Mouse (Mus musculus) adrenal gland, adult (tissue): Measurements from ENCODE around the gene Prrx1.

Experiments
- DNase-seq, 2 experiments: peaks; one replicate each; pipeline ENCODE4 v3.0.0; 2022 to 2023; ENCODE audit warnings: low spot score in 1 of 2; ENCODE audit not compliant: inconsistent age in 2 of 2

The Prrx1 gene

DNA sequence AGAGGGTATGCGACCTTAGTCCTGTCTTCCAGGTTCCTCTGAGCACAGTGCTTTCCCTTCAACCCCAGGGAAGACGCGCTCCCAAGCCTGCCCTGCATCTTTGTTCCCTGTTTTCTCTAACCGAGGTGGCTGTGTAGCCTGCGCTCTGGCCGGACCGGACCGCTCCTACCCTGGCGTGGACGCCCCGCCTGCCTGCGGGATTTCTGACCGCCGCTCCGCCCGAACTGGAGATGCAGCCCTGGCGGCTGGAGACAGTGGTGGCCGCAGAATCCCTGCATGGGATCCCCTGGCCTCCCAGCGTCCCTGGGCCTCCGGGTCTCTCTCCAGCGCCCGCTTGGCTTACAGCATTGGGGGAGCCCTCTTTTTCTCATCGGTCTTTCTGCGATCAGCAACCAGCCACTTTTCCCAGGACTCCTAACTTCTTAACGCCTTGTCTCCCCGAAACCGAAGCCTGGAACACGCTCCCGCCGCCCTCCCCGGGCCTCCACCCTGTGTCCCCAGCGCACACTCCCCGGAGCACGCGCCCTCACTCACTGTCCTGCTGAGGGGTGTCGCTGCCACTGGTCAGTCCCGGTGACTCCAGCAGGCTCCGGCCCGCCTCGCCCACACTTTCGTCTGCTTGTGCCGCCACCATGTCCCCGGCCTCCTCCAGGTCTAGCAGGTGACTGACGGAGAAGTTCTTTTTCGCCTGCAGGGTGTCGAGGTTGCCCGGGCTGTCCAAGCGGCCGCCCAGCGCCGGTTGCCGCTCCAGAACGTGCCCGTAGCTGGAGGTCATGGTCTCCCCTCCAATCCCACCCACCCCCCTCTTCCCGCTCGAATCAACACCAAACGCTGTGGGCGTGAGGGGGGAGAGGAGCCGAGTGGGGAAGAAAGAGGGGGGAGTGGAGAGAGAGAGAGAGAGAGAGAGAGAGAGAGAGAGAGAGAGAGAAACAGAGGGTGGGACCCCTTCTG lies 1.4 kb downstream of the Prrx1 start:
- peak; percentile 33 to 76 for DNase-seq

DNA sequence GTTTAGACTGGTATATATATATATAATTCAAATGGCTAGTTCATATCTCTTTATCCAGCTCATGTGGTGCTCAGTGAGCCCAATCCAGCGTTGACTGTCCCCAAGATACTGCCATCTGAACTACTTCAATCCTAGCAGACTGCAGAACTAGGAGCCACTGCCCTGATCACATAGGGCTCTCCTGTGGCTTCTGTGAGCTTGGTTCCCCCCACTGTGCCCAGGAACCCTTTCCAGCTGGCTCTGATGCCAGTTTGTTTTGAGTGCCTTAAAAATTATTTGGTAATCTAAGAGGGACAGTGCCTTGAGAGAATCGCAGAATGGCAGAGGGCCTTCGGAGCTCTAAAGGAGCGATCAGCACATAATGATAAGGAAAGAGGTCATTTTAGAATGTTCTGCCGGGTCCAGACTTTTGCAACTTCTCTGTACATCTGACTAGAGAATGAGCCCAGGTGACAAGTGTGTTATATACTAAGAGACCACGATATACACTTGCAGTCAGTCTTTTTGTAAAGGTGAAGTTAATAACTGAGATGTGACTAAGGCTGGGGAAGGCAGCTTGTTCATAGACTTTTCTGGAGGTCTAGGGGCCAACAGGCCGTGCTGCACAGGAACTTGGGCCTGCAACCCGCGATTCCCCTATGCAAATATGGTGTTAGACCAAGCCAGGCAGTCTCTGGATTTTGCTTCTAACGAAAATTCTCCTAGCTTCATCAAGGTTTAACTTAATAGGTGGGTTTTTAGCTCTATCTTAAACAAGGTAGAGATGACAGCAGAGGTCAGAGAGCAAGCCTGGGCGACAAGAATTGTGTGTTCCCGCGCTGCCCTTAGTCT lies 2.3 kb downstream of the Prrx1 start:
- DNase-seq, result peak in 1 of 2 experiments; percentile 25

DNA sequence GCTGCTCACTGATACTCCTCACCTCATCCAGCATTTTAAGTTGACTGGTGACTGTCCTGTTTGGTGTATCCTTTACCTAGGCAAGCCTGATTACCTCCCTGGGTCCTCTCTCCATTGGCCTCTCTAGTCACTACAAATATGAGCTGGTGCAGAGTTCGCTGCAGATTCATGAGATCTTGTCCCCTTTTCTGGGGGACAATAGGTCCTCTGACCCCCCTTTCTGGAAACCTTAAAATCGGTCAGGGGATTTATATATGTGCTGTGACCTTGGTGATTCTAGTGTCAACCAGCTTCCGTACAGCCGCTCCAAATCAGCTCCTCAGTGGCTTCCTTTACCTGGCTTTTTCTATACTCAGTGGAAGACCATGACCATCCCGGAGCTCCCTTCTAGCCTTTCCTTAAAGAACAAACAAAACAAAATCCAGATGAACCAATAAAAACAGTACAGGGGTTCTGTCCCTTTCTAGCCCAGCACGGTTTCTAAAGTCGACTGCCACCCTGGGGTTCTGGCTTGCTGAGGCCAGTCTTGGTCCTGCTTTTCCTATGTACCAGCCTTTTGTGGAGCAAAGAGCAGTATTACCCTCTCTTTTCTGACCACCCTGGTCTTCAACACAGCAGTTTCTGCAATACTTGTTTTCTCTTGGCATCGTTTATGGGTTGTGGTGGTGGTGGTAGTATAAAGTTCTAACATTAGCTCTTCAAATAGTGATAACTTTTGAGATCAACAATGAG lies 3.3 kb downstream of the Prrx1 start:
- no peak for DNase-seq

DNA sequence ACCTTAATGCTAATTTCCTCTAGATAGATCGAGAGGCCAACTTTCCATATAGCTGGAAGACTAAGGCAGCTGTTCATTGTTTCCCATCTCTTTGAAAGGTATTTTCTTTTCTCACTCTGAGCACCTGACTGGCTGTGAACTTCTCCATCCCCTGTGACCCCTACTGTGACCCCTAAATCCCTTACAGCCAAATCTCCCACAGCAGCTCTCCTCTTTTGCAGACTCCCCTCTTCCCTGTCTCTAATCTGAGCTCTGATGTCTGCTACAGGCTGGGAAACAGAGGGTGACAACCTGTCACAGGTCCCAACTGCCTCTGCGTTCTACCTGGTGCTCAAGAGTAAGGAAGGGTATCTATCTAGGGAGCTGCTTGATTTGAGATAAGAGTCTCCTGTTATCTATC lies 4.0 kb downstream of the Prrx1 start:
- DNase-seq, result no peak

DNA sequence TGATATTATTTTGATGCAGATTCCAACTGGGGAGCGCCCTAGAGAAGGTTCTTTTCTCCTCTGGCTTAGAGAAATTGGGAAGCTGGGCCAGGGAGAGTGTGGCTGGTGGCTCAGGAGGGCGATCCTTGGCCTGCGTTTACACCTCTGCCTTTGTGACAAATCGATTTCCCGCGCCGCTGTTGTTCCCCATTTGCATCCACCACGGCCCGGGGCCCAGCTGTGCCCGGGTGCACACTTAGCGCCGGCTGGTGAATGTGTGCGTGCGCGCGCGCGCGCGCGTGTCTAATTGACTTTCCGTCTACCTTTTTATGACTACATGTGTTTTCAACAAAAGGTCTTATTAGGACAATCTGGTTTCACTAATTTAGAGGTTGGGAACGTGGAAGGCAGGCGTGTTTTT lies 4.9 kb downstream of the Prrx1 start:
- DNase-seq, result no peak

DNA sequence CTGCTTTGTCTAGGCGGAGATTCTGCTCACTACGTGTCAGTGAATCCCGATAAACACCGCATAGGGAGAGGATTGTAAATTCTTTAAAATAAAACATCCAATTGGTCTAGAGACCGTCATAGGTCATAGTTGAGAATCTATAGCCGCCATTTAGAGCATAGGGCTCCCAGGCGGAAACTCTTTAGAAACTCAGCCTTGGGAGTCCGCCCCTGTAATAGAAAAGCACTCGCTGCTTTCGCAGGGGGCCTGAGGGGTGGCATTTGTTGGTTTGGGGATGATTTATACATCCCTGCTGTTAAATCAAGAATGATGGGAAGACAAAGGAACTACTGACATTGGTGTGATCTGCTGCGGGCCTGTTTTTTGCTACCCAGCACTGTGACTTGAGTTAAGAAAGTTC lies 5.8 kb downstream of the Prrx1 start:
- DNase-seq, result no peak

DNA sequence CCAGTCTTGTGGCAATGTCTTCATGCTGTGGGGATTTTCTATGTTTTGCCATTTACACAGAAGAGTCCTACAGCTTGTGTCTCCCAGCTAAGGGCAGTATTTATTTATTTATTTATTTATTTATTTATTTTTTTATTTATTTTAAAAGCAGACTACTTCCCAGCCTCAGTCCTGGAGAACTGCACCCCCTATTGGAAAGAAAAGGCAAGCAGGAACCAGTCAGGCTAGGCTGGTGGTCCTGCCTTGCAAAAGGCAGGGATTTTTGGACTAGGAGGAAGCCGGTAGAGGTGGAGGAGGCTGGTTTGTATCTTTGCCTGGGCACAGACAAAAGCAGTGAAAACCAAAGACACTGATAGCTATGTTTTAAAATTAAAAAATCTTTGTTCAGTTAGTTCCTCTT lies 7.6 kb downstream of the Prrx1 start:
- no peak for DNase-seq

DNA sequence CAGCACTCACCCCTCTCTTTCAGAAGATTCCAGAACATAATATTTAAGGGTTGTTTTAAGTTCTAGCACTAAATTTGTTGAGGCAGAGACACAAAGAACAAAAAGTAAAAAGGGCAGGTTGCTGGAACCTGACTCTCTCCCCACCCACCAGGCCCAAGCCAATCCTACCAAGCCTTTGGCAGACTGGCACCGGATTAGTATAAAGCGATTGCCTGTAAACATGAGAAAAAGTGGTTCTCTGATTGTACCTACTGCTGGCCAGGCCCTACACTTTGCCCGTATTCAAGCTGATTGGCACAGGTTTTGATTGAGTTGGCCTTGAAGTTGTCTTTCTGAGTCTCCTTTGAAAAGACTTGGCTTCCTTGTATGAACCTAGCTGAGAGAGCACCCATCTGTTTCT lies 8.7 kb downstream of the Prrx1 start:
- no peak for DNase-seq

DNA sequence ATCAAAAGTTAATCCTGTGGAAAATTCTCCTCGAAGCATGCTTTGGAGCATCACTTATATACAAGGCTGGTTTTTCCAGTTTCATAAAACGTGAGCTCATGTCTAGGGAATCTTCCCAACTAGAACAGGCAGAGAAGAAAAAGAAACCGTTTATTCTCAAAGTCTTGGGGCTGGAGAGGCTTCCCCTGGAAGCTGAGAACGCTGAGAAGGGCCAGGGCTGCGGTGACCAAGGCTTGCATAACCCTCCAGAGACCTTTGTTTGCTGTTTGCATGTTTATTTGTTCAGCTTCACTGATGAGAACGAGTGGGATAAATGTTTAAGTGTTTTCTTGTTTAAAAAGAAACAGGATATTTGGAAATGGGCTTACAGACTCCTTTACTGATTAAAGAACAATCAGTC lies 11.2 kb downstream of the Prrx1 start:
- DNase-seq, result no peak

DNA sequence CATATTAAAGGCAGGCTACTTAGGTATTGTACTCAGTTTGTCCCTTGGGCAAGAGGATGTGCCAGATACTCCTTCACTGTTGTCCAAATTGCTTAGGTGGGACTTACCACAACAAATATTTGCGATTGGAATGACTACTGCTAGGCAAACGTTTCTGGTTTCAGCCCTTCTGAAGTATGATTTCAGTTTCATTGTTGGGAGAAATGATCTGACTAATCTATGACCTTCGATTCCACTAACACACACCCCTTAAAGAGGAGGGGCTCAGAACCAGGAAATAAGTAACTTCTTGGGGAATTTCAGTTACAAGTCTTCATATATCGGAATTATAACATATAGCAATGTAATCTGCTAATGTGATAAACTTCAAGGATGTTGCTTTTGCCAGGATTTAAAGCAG lies 20.4 kb downstream of the Prrx1 start:
- DNase-seq, result no peak

DNA sequence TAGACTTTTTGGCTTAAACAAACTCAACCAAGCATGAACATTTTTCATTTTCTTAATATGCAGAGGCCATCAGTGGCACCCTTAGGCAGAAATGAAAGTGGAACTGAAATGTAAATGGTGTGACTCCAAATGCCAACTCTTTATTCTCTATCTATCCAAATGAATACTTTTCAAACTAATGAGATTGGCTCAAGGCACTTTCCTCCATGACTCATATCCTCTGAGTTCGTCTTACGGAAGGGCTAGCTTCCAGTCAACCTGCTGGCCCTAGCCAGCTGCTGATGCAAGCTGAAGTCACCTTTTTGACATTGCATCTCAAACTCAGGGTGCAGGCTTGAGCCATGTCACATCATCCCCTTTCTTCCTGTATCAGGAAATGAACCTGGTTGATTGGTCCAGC lies 21.6 kb downstream of the Prrx1 start:
- no peak for DNase-seq

DNA sequence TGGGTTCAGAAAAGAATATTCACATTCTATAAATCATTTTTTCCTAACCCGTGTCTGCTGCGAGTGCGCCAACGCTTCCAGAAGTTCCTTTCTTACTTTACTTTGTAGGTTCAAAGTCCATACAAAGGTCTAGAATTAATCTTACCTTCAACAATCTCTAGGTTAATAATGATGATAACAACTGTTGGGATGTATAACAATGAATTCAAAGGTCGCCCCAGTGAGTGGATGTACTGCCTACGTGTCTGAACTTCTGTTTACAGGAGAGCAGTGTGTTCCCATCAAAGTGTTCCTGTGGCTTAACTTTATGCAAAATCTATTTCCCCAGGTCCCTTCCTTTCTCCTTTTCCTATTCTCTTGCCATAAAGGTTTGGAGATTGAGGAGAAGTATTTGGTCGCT lies 24.4 kb downstream of the Prrx1 start:
- no peak for DNase-seq

DNA sequence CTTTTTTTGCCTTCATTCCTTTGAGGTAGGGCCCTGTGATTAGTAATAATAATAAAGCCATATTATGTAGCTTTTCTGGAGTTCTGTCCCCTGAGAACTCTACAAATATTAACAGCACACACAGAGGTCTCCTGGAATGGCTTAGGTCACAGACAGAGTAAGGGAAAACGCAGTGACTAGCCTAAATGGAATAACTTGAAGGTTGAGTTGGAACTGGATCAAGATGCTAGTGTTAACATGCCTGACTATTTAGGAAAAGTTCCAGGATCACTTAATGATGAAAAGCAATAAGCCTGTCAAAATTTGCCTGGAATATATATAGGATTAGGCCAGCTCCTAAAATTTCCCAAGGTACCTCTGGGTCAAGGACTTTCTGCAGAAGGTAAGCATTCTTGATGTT lies 28.0 kb downstream of the Prrx1 start:
- DNase-seq, result no peak

DNA sequence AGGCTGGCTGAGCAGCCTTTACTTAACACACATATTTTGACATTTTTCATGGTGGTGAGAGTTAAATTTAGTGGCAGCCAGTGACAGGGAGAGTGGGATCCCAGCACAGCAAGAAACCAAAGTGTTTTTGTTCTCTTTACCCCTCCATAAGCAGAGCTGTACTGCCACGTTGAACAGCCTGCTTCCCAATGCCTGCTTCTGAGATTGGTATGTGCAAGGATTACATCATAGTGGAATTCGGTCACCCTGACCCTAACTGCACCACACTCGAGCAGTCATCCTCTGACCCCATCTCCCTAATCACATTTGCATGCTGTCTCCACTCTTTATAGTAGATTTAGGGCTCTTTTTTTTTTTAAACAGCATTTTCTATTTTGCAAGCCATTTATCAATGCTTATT lies 28.4 kb downstream of the Prrx1 start:
- peak in 1 of 2 experiments; percentile 66 for DNase-seq

DNA sequence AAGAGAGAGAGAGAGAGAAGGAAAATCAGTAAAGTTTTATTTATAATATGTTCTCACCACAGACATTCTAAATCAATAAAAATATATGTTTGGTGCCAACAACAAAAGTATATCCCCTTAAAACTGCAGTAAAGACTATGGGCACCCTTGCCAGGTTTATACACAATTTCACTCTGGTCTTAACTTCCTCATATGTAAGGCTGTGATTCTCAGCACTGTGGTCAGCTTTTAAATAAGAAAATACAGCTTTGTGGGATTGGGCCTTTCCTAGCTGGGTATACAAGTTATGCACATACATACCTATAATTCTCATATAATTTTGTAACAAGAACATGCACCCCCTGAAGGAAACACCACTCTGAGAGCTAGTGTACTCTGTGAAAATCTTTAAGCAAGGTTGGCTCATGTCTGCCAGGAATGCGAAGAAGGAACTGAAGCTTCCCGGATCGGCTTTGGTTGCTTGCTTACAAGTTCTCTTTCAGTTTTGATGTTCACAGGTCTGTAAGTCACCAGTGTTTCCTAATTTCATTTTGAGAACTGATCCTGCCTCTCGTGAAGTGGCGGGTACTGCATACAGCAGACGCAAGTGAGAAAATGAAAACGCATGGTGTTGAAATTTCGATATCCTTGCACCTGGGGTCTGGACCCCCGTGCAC lies 29.4 kb downstream of the Prrx1 start:
- DNase-seq, result no peak

DNA sequence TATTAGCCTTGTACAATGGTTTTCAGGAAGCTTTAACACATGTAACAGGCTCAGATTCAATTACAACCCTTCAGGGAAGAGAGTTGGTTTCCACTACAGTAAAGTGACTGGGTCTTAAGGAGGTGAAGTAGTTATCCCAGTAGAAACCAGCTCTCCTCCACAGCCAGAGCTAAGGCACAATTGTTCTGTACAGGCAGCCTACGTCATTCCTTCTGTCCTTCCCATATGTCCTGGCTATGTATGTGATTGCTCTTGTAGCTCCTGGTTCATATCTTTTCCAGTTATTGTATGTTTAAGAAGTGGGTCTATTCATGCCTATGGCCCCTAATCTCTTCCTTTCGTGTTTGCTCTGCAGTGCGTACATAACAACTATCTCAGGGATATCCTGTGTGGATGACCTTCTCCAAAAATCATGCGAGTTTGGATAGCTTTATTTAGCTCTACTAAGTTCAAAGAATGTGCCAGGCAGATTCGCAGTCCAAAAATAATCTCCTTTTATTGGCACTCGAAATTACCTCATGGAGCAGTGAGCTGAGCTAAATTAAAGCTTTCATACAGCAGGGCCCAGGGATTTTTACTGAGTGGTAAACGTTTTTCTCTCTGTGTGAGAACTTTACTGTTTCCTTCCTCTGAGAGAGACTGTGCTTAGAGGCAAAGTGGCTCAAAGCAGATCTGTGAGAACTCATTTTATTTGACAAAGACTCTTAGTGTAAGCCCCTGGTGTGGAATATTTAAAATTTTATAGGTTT lies 31.9 kb downstream of the Prrx1 start:
- DNase-seq, result peak in 1 of 2 experiments; percentile 37

DNA sequence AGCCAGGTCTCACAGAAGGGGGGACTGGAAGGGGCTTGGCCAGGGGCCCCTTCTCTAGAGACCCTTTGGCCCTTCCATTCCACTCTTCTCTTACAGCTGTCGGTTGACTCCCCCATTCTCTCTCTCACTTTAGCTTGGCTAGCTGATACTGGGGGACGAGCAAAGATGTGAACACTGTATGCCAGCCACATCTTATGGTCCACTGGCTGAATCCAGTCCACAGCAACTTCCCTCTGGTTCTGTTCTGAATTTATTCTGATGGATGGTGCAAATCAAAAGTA lies 32.7 kb downstream of the Prrx1 start:
- DNase-seq, result no peak

DNA sequence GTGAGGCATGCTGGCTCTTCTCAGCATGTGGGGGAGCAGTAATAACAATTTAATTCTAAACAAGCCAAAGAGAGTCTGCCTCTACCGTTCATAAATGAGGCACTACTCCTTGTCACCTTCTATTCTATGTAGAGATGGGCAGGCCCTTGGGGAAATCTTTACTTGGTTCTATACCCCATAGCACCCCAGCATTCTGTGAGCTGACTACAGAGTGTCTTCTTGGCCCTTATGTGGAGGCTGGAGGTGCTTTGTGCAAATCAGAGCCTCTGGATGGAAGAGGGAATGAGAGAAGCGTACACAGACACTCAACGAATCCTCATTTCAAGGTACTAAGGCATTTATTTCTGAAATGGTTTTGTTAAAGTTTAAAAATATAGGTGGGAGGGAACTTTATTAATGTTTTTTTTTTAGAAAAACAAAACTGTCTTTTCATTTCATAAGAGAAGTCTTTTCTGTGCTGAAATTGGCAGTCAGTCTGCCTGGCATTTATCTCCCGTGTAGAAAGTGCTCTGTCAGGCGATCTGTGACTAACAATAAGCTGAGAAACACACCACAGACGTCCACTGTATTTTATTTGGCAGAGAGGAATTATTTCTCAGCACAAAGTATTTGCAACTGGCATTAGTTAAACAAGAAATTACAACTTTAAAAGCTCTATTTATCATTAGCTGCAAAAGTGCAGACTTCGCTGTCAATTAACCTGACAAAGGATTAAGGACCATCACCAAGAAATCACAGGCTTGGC lies 33.2 kb downstream of the Prrx1 start:
- no peak for DNase-seq

DNA sequence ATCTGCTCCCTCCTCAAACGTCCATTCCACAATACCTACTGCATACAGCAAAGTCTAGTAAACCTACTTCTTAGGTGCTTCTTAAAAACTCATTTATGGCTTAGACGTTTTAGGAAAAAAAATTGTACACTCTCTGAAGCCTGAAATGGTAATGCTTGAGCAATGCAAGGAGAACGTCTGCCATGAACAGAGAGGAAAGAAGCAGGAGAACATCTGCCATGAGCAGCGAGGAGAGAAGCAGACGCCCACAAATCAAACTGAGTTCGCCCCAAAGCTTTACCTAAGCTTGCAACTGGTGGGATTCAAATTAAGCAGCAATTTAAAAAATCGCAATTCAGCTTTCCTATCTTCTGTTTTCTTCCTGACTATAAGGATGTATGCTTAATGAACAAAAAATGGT lies 36.4 kb downstream of the Prrx1 start:
- no peak for DNase-seq

DNA sequence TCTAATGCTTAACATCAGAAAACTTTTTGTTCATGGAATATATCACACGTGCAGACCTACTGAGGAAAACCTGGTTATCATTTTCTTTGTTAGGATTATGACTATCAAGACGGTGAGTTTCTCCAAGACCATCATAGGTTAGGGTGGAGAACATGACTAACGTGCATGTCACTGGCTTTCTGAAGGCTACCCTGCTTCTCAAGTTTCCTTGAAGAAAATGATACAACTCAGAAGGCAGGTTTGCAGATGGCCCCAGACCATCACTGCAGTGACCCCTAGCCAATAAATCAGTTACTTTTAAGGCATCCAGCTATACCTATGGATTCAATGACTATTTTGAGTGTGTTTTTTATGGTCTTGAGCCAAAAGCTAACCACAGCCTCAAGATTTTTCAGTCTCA lies 38.6 kb downstream of the Prrx1 start:
- DNase-seq, result no peak
